Mouse (Mus musculus) neural tube, embryonic 11.5 days (tissue): ENCODE measurements around the gene Ndufv1. TPM values are rescaled to one million over a fixed set of nuclear protein-coding genes. Genes with fewer than 3 reads are reported as not detected.
A peak's percentile ranks its signal among the peaks of the same experiment; 100 is the strongest.
"Not testable (repeated sequence)": the region's sequence is repeated elsewhere in the genome, so short reads cannot be mapped to it uniquely, and the experiment has no call there.

ENCODE experiments used
- ATAC-seq: fragments of 200-750 bp; cut with Nextera tagmentation; 2 replicates; pipeline ENCODE4 v1.8.0; 2017; ENCODE audit warnings: moderate number of reproducible peaks, mild to moderate bottlenecking, moderate TSS enrichment, moderate library complexity; ENCODE audit not compliant: insufficient read depth, low FRiP score, low TSS enrichment
- DNase-seq: peaks from one replicate; pipeline ENCODE4 v3.0.0-alpha.2; 2015; ENCODE audit warnings: low spot score
- H3K27ac ChIP-seq: fragments of 300-500 bp; sonication (generic); 2 replicates; pipeline ENCODE4 v1.5.1; 2014; ENCODE audit warnings: low read depth, mild to moderate bottlenecking, low read length
- H3K27me3 ChIP-seq: fragments of 300-500 bp; sonication (generic); 2 replicates; pipeline ENCODE4 v1.6.1; 2014; ENCODE audit warnings: mild to moderate bottlenecking, low read length, mixed read lengths; ENCODE audit not compliant: control insufficient read depth, insufficient read depth
- H3K36me3 ChIP-seq: fragments of 300-500 bp; sonication (generic); 2 replicates; pipeline ENCODE4 v1.6.1; 2014; ENCODE audit warnings: mild to moderate bottlenecking, low read length, moderate library complexity, mixed read lengths; ENCODE audit not compliant: control insufficient read depth, insufficient read depth
- H3K4me1 ChIP-seq: fragments of 300-500 bp; sonication (generic); 2 replicates; pipeline ENCODE4 v1.6.1; 2014; ENCODE audit warnings: low read length, mixed read lengths; ENCODE audit not compliant: control insufficient read depth, insufficient read depth
- H3K4me2 ChIP-seq: fragments of 300-500 bp; sonication (generic); 2 replicates; pipeline ENCODE4 v1.6.1; 2014; ENCODE audit warnings: low read depth, mild to moderate bottlenecking, moderate library complexity
- H3K4me3 ChIP-seq: fragments of 300-500 bp; sonication (generic); 2 replicates; pipeline ENCODE4 v1.5.1; 2014; ENCODE audit warnings: low read depth, low read length
- H3K9ac ChIP-seq: fragments of 300-500 bp; sonication (generic); 2 replicates; pipeline ENCODE4 v1.6.1; 2014; ENCODE audit warnings: mild to moderate bottlenecking, low read length
- H3K9me3 ChIP-seq: fragments of 300-500 bp; sonication (generic); 2 replicates; pipeline ENCODE4 v1.6.1; 2016; ENCODE audit warnings: low read length; ENCODE audit not compliant: control insufficient read depth
- WGBS: fragments of 180-500 bp; shearing (Covaris S2); extraction: QIAGEN DNeasy Blood & Tissue Kit; methylation state at CpG from one replicate; pipeline ENCODE4 v1.1.7; 2014; 5-methylcytosine and 5-hydroxymethylcytosine counted together
- polyA plus RNA-seq: library from polyadenylated mRNA; unstranded; fragments of >200 nt; fragmentation: Nextera tagmentation; extraction: Ambion mirVana; gene quantifications from 2 replicates; pipeline ENCODE4 v1.2.1, GENCODE M21; 2014

The Ndufv1 gene
- polyA plus RNA-seq, 1 experiment from 2014 or later, result 208 TPM

DNA sequence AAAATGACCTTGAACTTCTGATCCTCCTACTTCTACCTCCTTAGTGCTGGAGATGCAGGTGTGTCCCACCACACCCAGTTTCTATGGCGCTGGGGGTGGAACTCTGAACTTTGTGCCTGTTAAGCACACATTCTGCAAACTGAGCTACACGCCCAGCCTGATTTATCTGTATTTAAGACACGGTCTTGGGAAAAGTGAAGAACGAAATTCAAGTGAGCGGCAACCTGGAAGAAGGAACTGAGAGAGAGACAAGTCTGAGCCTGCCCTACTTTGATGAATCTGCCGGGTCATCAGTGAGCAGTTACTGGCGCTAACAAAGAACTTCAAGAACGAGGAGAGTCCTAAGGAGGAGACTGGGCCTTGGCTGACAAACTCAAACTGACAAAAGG is 34.3 kb upstream of the Ndufv1 start:
- 85% methylated on average over 8 of the region's 8 CpGs for WGBS

DNA sequence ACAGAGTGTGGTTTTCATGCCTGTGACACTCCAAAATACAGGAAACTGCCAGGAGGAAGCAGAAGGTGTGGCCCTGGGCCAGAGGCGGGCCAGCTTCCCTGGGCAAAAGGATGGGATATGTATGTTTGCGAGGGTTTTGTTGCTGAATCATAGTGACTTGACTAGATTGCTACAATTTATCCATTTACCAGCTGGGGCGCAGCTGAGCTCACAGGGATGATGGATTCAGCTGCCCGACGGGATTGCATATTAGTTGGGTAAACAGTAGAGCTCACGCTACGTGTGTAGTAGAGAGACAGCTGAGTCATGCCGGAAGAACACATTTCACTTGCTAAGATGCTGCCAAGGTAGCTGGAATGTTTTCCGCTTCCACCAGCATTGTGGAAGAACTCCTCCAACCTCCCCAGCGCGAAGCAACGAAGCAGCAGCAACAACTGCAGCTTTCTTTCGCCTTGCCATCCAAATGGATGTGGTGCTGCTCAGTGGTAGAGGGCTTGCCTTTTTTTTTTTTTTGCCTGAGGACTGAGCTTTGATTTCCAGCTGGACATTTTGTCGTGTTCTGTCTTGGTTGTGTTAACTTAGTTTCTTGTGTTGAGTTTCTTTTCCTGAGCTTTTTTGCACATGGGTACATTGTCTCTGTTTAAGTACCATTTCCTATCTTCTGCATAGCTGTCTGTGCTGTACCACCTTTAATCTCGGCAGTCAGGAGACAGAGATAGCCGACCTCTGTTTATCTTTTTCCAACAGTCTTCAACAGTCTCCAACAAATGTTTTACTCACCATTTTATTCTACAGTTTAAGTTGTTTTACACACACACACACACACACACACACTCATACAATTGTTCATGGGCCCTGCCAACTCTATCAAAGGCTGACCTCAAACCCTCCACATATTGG is 33.6 kb upstream of the Ndufv1 start, which contains the start of gene Gstp2:
Gene Gstp2 (minus strand): TSS at position 58 of the 900 bp plus-strand sequence.
- H3K27me3 ChIP-seq, result no peaks in the 10 kb centered on the region
- no peak within 1 kb of the TSS for H3K4me3 ChIP-seq
- H3K4me1 ChIP-seq, result no peaks in the 10 kb centered on the region
- H3K4me2 ChIP-seq, result no peak within 1 kb of the TSS
- no peaks in the 10 kb centered on the region for H3K36me3 ChIP-seq
- H3K9ac ChIP-seq, result no peak within 1 kb of the TSS
- no peaks in the 10 kb centered on the region for H3K9me3 ChIP-seq
- 62% methylated on average over 16 of the region's 16 CpGs for WGBS
- H3K27ac ChIP-seq, result no peak within 1 kb of the TSS
- ATAC-seq, result no peak
- DNase-seq, result peak; percentile 50

More for the DNA sequence above, 34.3 kb upstream of the Ndufv1 start:
- ATAC-seq (no peak), DNase-seq (no peak)
- no peaks in the 10 kb centered on the region for H3K4me1 ChIP-seq
- no peaks in the 10 kb centered on the region for H3K27me3 ChIP-seq
- H3K36me3 ChIP-seq, result no peaks in the 10 kb centered on the region
- no peak overlapping the region for H3K4me2 ChIP-seq
- H3K27ac ChIP-seq, result no peak overlapping the region
- no peak overlapping the region for H3K9ac ChIP-seq
- no peak overlapping the region for H3K4me3 ChIP-seq
- H3K9me3 ChIP-seq, result no peaks in the 10 kb centered on the region

DNA sequence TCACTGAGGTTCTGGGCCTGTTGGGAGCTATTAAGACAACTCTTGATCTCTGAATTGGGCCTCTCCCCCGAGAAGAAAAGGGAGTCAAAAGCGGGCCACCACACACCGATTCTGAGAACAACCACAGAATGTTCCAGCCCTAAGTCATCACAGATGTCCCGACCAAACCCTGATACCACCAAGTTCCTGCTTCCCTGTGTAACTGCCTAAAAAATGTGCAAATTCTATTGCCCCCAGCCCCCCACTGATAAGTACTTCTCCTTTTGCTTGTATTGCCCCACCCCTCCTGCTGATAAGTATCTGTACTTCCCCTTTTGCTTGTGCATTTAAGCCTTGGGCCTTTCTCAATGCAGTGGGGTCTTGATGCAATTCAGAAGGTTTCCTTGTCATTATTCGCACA is 31.5 kb upstream of the Ndufv1 start:
- H3K27me3 ChIP-seq, H3K4me3 ChIP-seq, H3K36me3 ChIP-seq, DNase-seq, H3K9me3 ChIP-seq, H3K4me2 ChIP-seq, ATAC-seq, H3K9ac ChIP-seq, H3K4me1 ChIP-seq, H3K27ac ChIP-seq: not testable (repeated sequence)
- 89% methylated on average over 5 of the region's 5 CpGs for WGBS

DNA sequence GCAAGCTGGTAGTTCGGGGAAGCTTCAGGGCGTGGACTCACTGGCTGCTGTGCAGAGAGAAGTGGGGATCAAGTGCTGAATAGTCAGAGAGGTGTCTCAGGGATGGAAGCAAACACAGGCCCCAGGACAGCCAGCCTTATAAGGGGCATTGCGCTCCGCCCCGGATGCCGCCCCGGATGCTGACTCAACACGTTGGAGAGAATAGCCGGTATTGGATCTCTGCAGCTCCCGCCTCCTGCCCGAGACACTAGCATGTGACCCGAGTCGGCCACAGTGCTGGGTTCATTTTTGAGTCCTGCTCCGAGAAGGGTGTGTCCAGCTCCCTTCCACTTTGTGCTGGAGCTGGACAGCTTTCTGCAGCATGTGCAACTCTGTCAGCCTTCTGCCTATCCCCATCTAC is 29.5 kb upstream of the Ndufv1 start:
- no peaks in the 10 kb centered on the region for H3K36me3 ChIP-seq
- H3K9ac ChIP-seq, result no peak overlapping the region
- H3K27me3 ChIP-seq, result no peaks in the 10 kb centered on the region
- H3K4me1 ChIP-seq, result no peaks in the 10 kb centered on the region
- no peak overlapping the region for H3K4me3 ChIP-seq
- no peak overlapping the region for H3K4me2 ChIP-seq
- WGBS, result 85% methylated on average over 14 of the region's 14 CpGs
- no peak for ATAC-seq
- no peak for DNase-seq
- no peaks in the 10 kb centered on the region for H3K9me3 ChIP-seq
- H3K27ac ChIP-seq, result no peak overlapping the region

DNA sequence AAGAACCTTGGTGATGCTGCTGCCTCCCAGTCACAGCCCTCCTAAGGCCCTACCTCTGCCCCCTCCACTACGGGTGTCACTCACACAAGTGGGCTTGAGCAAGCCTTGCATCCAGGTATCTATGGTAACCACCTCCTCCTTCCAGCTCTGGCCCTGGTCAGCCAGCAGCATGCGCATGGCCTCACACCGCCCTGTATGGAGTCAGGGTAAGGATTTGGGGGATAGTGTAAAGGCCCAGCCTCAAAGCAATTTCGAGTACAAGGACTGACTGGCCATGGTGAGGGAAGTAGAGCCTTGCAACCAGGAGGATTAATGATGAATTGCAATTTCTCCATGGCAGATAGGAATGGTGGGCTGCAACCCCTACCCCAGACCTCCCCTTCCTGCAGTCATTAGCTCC is 28.9 kb upstream of the Ndufv1 start:
- not testable (repeated sequence) for H3K9me3 ChIP-seq, DNase-seq, H3K4me2 ChIP-seq, H3K9ac ChIP-seq, H3K36me3 ChIP-seq, H3K27me3 ChIP-seq, H3K4me3 ChIP-seq, ATAC-seq, H3K4me1 ChIP-seq, H3K27ac ChIP-seq
- 89% methylated on average over 3 of the region's 4 CpGs for WGBS

- H3K9ac ChIP-seq, DNase-seq, ATAC-seq, H3K36me3 ChIP-seq, H3K9me3 ChIP-seq, H3K27me3 ChIP-seq, H3K4me2 ChIP-seq, H3K4me1 ChIP-seq, H3K27ac ChIP-seq, H3K4me3 ChIP-seq: not testable (repeated sequence)
- 88% methylated on average over 5 of the region's 5 CpGs for WGBS
These were observed 28.3 kb upstream of the Ndufv1 start for GRCm38 (mm10) chr19:4040941-4041340.

- no peaks in the 10 kb centered on the region for H3K4me1 ChIP-seq
- under 1% methylated on average over 26 of the region's 26 CpGs for WGBS
These were observed 25.2 kb upstream of the Ndufv1 start, which contains the start of gene Gstp1 for GRCm38 (mm10) chr19:4037788-4038232. Gene Gstp1 (minus strand): TSS chr19:4037985.

DNA sequence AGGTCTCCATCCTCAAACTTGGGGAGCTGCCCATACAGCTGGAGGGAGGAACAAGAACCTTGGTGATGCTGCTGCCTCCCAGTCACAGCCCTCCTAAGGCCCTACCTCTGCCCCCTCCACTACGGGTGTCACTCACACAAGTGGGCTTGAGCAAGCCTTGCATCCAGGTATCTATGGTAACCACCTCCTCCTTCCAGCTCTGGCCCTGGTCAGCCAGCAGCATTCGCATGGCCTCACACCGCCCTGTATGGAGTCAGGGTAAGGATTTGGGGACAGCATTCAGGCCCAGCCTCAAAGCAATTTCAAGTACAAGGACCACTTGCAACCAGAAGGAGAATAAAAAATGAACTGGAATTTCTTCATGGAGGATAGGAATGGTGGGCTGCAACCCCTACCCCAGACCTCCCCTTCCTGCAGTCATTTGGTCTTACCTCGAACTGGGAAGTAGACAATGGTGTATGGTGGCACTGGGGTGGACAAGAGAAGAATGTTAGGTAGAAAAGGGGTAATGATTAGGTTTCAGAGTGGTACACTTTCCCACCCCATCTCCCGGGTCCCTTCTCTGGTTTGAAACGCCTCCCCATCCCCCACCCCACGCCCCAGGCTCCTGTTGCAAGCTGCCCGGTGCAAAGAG is 24.7 kb upstream of the Ndufv1 start:
- H3K9me3 ChIP-seq, ATAC-seq, H3K27me3 ChIP-seq, H3K4me1 ChIP-seq, H3K36me3 ChIP-seq, DNase-seq: not testable (repeated sequence)
- 0 out of 2 replicates have a peak overlapping the region, but pooled peaks have one; percentile 1 for H3K27ac ChIP-seq
- H3K4me2 ChIP-seq, result peak overlapping the region; percentile 57
- H3K9ac ChIP-seq, result peak overlapping the region; percentile 74
- WGBS, result 32% methylated on average over 6 of the region's 8 CpGs
- peak overlapping the region; percentile 51 for H3K4me3 ChIP-seq

More at GRCm38 (mm10) chr19:4037788-4038232, 25.2 kb upstream of the Ndufv1 start, which contains the start of gene Gstp1:
- no peaks in the 10 kb centered on the region for H3K9me3 ChIP-seq
- H3K4me2 ChIP-seq, result peak within 1 kb of the TSS; percentile 57
- H3K9ac ChIP-seq, result peak within 1 kb of the TSS; percentile 74
- peak; percentile 61 for ATAC-seq
- H3K27me3 ChIP-seq, result no peaks in the 10 kb centered on the region
- H3K4me3 ChIP-seq, result peak within 1 kb of the TSS; percentile 51
- peak; percentile 84 for DNase-seq
- H3K36me3 ChIP-seq, result no peaks in the 10 kb centered on the region
- H3K27ac ChIP-seq, result peak within 1 kb of the TSS; percentile 1; the same call in 1 of the 2 replicates
